Mouse (Mus musculus) CD4-positive, CD25-positive, alpha-beta regulatory T cell, adult 4 months (primary cell): ENCODE data around the gene Magi1. TPM values are rescaled to one million over a fixed set of nuclear protein-coding genes. Genes with fewer than 3 reads are reported as not detected.

Source experiments
- ATAC-seq: one replicate; pipeline ENCODE4 v1.8.0; 2017
- polyA plus RNA-seq, 2 experiments: library from polyadenylated mRNA; unstranded; fragments of 100-300 nt; shearing (Covaris generic); gene quantifications; one replicate each; pipeline ENCODE4 v1.2.1; 2017

The Magi1 gene
- polyA plus RNA-seq, 2 experiments from 2014 or later: 0.08 to 0.54 TPM

GRCm38 (mm10) chr6:93792309-93793215 is 491.2 kb downstream of the Magi1 start:
- ATAC-seq: no peak

GRCm38 (mm10) chr6:93789721-93790120 is 494.0 kb downstream of the Magi1 start:
- ATAC-seq: no peak

- ATAC-seq: no peak
Measured at GRCm38 (mm10) chr6:93787042-93787441, 496.7 kb downstream of the Magi1 start.

GRCm38 (mm10) chr6:93786220-93786619 is 497.5 kb downstream of the Magi1 start:
- ATAC-seq: no peak

GRCm38 (mm10) chr6:93771081-93771480 is 512.6 kb downstream of the Magi1 start:
- ATAC-seq: no peak

GRCm38 (mm10) chr6:93770283-93771025 is 513.3 kb downstream of the Magi1 start:
- ATAC-seq: no peak

GRCm38 (mm10) chr6:93758114-93758513 is 525.6 kb downstream of the Magi1 start:
- ATAC-seq: no peak

GRCm38 (mm10) chr6:93757353-93758087 is 526.2 kb downstream of the Magi1 start:
- ATAC-seq: no peak

- no peak for ATAC-seq
Measured at GRCm38 (mm10) chr6:93743145-93743544, 540.6 kb downstream of the Magi1 start.

- ATAC-seq: no peak
Measured at GRCm38 (mm10) chr6:93739786-93740185, 543.9 kb downstream of the Magi1 start.

- no peak for ATAC-seq
Measured at GRCm38 (mm10) chr6:93737083-93737482, 546.6 kb downstream of the Magi1 start.

- ATAC-seq: no peak
Measured at GRCm38 (mm10) chr6:93736071-93736470, 547.6 kb downstream of the Magi1 start.

GRCm38 (mm10) chr6:93733800-93734199 is 549.9 kb downstream of the Magi1 start:
- no peak for ATAC-seq

GRCm38 (mm10) chr6:93729702-93730101 is 554.0 kb downstream of the Magi1 start:
- no peak for ATAC-seq

- ATAC-seq: no peak
Measured at GRCm38 (mm10) chr6:93728791-93729190, 554.9 kb downstream of the Magi1 start.

GRCm38 (mm10) chr6:93727630-93728178 is 556.0 kb downstream of the Magi1 start:
- ATAC-seq: no peak

- no peak for ATAC-seq
Measured at GRCm38 (mm10) chr6:93726829-93727455, 556.8 kb downstream of the Magi1 start.

- ATAC-seq: no peak
Measured at GRCm38 (mm10) chr6:93726121-93726520, 557.6 kb downstream of the Magi1 start.

GRCm38 (mm10) chr6:93724749-93725148 is 559.0 kb downstream of the Magi1 start:
- no peak for ATAC-seq

- no peak for ATAC-seq
Measured at GRCm38 (mm10) chr6:93723226-93723625, 560.5 kb downstream of the Magi1 start.

- no peak for ATAC-seq
Measured at GRCm38 (mm10) chr6:93719532-93719931, 564.2 kb downstream of the Magi1 start.

- no peak for ATAC-seq
Measured at GRCm38 (mm10) chr6:93718385-93718784, 565.3 kb downstream of the Magi1 start.
